Mouse (Mus musculus) brown adipose tissue, adult 24 weeks (tissue): ENCODE results near the gene Ywhag. TPM values are rescaled to one million over a fixed set of nuclear protein-coding genes. Genes with fewer than 3 reads are reported as not detected.

ENCODE experiments used
- H3K27ac ChIP-seq: fragments of 200-500 bp; replicated peaks from 2 replicates; pipeline ENCODE4 v1.5.1; 2012; ENCODE audit warnings: low read depth, mild to moderate bottlenecking, low read length
- H3K4me1 ChIP-seq: fragments of 200-500 bp; 2 replicates; pipeline ENCODE4 v1.6.1; 2012; ENCODE audit warnings: low read length, mixed read lengths; ENCODE audit not compliant: control insufficient read depth, insufficient read depth, insufficient read length
- H3K4me3 ChIP-seq: fragments of 200-500 bp; 2 replicates; pipeline ENCODE4 v1.5.1; 2012; ENCODE audit warnings: low read depth, mild to moderate bottlenecking, low read length, moderate library complexity; ENCODE audit not compliant: insufficient read depth
- polyA plus RNA-seq: library from polyadenylated mRNA; stranded (reverse); fragments of >200 nt; gene quantifications from 2 replicates; pipeline ENCODE4 v1.2.4, GENCODE M21; 2012; ENCODE audit not compliant: missing spikeins, insufficient read depth, insufficient read length

Ywhag gene
- polyA plus RNA-seq, 1 experiment, result 499 TPM

GRCm38 (mm10) chr5:135933900-135934441 lies 445 bp downstream of the Ywhag start:
- H3K4me3 ChIP-seq, result peak overlapping the region; percentile 76
- H3K27ac ChIP-seq, result peak overlapping the region; percentile 93
- peaks cover 5% of the 10 kb centered on the region; the same call in 1 of the 2 replicates for H3K4me1 ChIP-seq

DNA sequence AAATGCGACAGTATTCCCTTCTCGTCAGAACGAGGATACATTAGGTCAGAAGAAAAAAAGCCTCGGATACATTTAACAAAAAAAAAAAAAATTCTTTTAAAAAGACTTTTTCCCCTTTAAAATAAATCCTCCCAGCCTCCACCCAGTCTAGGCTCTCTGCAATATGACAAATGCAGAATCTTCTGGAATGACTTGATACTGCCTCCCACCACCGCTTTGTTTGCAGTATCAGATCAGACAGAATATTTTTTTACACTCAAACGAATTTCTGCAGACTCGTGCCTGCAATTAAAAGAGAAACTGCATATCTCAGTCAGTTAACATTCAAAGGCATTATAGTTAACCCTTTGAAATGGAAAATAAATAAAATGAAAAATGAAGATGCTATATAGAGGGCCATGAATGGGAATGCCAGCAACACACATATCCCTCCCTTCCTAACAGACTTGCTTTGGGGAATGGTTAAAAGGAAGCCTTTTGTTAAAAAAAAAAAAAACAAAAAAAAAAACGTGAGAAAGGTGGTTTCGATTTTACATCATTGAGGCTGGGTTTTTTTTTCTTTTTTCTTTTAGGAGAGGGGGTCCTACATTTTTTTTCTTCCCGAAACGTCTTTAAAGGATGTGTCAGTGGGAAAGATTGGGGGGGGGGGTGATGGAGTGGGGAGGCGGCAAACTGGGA lies 1.1 kb downstream of the Ywhag start:
- Histone ChIP-seq H3K27ac (peak overlapping the region; percentile 93), H3K4me1 (peaks cover 6% of the 10 kb centered on the region; the same call in 1 of the 2 replicates), H3K4me3 (peak overlapping the region; percentile 76)

GRCm38 (mm10) chr5:135932359-135932758 lies 2.1 kb downstream of the Ywhag start:
- peak overlapping the region; percentile 44 for H3K27ac ChIP-seq
- H3K4me3 ChIP-seq, result peak overlapping the region; percentile 47
- H3K4me1 ChIP-seq, result peaks cover 6% of the 10 kb centered on the region

DNA sequence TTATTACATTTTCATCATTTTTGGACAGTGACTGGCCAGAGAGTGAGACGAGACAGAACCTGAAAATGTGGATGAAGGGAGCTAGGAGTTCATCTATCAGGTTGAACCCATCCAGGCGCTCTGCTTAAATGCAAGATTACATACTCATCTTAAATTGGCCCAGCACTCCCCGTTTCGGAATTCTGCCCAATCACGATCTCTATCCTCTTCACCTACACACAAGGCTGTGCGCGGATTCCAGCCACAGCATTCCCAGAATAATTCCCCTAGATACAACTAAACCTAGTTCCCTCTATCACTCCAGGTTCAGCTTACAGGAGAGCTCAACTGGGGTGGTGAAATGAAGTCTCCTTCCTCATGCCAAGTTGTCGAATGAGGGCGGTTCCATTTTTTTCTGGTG lies 2.9 kb downstream of the Ywhag start:
- Histone ChIP-seq H3K27ac (peak overlapping the region; percentile 84), H3K4me1 (peaks cover 6% of the 10 kb centered on the region), H3K4me3 (peak overlapping the region; percentile 54)

DNA sequence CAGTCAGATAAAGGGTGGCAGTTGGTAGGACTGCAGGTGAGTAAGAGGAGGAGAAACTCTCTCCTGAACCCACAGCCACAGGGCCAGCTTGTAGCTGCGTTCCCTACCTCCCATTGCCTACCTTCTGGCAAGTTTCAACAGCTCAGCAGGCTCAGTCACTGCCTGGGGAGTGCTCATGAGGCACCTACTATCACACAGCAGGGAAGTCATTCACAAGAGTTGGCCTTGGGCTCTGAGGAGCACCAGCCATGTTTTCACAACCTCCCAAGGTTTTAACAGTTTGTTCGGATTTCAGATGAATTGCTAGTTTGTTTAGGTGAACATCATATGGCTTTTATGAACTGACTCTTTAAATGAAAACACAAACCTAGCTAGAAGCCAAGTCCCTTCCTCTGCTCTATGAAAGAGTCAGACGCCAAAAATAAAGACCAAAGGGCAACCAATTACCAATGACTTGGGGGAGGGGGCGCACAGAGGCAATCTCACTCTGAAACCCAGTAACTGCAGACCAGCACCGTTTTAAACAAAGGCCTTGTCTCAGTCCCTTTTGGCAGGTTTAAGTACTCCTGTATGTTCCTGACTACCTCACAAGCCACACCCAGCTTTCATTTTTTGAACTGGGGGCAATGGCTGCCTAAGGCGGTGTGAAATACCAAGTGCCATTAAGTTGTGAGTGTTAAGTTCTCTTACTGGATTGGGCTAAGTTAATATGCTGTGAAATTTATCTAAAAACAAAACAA lies 4.6 kb downstream of the Ywhag start:
- Histone ChIP-seq H3K27ac (peak overlapping the region; percentile 55), H3K4me3 (no peak overlapping the region), H3K4me1 (peaks cover 10% of the 10 kb centered on the region)

DNA sequence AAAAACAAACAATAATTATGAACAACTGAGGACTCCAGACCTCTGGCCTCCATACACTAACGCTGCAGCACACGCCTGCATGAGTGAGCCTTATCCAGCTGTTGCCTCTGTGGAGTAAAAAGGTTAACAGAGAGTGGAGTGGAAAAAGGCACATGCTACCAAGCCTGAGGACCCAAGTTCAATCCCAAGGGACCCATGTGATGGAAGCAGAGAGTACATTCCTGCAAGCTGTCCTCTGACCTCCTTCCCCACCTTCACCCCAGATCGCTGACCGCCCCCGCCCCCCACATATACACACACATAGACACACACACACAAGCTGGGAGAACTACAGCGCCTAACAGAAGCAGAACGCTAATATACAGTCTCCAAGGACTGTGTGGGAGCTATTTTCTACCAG lies 10.5 kb downstream of the Ywhag start:
- Histone ChIP-seq H3K27ac (peak overlapping the region; percentile 77), H3K4me1 (peaks cover 17% of the 10 kb centered on the region), H3K4me3 (no peak overlapping the region)

DNA sequence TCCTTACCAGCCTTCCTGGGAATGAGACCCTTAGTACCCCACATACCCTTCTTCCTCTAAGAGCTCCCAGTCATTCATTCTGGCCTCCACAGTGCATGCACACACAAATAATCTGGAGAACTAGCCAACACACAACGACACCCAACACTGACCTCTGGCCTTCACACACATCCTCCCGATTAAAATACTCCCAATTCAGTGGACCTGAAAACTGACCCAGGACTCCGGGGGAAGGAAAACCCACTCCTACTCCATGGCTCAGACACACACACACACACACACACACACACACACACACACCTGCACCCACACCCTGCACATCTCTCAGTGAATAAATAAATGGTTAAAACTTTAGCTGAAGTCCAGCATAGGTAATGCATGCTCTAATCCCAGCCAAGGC lies 14.5 kb downstream of the Ywhag start:
- H3K4me1 ChIP-seq, result peaks cover 30% of the 10 kb centered on the region
- peak overlapping the region; percentile 46 for H3K27ac ChIP-seq
- H3K4me3 ChIP-seq, result no peak overlapping the region

GRCm38 (mm10) chr5:135918593-135918992 lies 15.8 kb downstream of the Ywhag start:
- Histone ChIP-seq H3K4me3 (no peak overlapping the region), H3K4me1 (peaks cover 36% of the 10 kb centered on the region), H3K27ac (peak overlapping the region; percentile 99; the same call in 1 of the 2 replicates)

DNA sequence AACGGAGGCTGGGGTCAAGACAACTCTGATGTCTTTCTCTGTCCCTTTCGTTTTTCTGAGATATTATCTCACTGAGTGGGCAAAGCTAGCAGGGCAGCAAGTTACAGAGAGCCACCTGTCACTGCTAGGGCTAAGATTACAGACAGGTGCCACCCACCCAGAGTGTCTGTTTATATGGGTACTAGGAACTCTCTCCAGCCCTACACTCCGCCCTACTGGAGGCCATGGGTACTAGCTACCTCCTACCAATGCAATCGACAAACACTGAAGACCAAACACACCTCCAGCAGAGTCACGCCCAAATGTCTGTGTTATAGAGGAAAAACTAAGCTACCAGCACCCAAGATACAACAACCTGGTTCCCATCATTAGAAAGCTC lies 16.4 kb downstream of the Ywhag start:
- H3K27ac ChIP-seq, result peak overlapping the region; percentile 99
- H3K4me3 ChIP-seq, result no peak overlapping the region
- peaks cover 40% of the 10 kb centered on the region for H3K4me1 ChIP-seq

- Histone ChIP-seq H3K4me1 (peaks cover 44% of the 10 kb centered on the region), H3K4me3 (no peak overlapping the region), H3K27ac (peak overlapping the region; percentile 99)
Measured at GRCm38 (mm10) chr5:135917327-135918058, 16.9 kb downstream of the Ywhag start.

DNA sequence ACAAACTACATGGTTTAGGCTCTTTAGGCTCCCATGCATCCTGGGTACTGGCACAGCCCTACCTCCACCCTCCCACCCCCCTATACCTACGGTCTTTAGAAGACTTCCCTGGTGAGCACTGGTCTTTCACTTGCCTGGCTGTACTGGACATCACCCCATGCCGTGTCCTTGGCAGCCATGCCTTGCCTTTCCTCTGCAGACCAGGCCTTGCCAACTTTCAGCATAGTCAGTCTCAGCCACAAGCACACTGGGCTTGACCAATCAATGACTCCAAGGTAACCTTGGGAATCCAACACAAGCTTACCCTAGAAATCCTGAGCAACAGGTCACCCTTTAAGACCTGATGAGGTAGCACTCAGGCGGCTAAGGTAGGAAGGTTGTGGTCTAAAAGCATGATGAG lies 17.8 kb downstream of the Ywhag start:
- Histone ChIP-seq H3K4me1 (peaks cover 43% of the 10 kb centered on the region), H3K27ac (peak overlapping the region; percentile 99), H3K4me3 (no peak overlapping the region)

DNA sequence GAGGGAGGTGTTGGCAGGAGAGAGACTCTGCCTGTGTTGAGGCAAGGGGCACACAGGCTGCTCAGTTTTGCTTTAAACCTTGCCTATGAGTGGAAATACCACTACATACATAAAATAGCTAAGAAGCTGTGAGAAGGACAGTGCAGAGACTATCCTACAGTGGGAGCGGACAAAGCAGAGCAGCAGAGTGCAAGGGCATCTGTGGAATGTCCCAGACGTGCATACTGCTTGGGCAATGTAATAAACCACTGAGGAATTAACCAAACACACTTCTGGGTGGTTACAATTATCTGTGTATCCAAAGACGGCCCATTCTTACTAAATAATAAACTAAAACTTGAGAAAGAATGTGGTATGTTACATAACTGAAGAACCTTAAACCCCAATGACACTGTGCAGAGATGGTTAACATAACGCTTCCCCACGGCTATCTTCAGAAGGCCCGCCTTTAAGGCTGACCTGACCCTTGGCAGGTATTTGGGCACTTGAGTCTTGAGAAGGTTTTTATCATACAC lies 18.3 kb downstream of the Ywhag start:
- Histone ChIP-seq H3K4me1 (peaks cover 48% of the 10 kb centered on the region), H3K27ac (peak overlapping the region; percentile 99), H3K4me3 (no peak overlapping the region)

- peak overlapping the region; percentile 98 for H3K27ac ChIP-seq
- no peak overlapping the region for H3K4me3 ChIP-seq
- peaks cover 44% of the 10 kb centered on the region for H3K4me1 ChIP-seq
Measured at GRCm38 (mm10) chr5:135914156-135914555, 20.3 kb downstream of the Ywhag start.

DNA sequence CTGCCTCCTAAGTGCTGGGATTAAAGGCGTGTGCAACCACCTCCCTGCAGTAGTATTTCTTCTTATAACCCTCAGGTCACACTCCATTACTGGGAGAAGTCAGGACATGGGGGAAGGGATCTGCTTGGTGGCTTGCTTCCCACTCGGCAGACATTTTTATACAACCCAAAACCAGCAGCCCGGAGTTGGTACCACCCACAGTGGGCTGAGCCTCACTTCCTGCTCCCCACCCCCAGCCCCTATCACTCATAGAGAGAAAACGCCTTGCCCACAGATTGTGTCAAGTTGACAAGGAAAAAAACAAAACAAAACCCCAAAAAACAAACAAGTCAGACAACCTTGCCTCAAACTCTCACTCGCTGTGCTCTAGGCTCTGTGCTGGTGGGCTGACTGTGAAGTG lies 21.2 kb downstream of the Ywhag start:
- Histone ChIP-seq H3K4me3 (no peak overlapping the region), H3K4me1 (peaks cover 41% of the 10 kb centered on the region)

More for the DNA sequence above, 21.2 kb downstream of the Ywhag start:
- peak overlapping the region; percentile 88 for H3K27ac ChIP-seq
